Mouse (Mus musculus): ENCODE measurements at regions not wholly inside any gene's neighbourhood (a gene's known extent, or its start where the extent isn't known, plus 50 kb on each side); places are given as distances from the start of the nearest gene placed in this dataset.

GRCm38 (mm10) chr13:16716796-16717749, 705.4 kb downstream of the Inhba start:
- DNase-seq (ENCODE audit: low spot score in 2 of 2), result no peak
- intact Hi-C loops (cut with DNase I), result no loop called here

- no peak for DNase-seq (ENCODE audit: low spot score in 2 of 2)
- intact Hi-C loops (cut with DNase I), result no loop called here
Observed at GRCm38 (mm10) chr13:16720090-16720489, 708.4 kb downstream of the Inhba start.

DNA sequence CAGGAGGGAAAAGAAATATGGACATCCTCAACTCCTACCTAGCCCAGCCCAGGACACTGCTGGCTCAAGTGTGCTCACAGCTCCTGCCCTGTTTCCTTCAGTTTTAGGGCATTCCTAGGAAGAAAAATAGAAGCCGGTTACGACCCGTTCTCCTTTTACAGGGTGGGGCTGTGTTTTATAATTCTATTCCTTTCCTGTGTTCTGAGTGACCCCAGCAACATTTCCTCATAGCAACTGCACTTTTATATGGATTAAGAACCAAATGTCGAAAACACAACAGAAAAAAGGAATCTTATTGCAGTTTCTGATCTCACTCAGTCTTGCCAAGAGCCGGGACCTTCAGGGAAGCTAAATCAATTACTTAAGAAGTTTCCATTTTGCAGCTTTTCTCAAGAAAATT, 713.7 kb downstream of the Inhba start:
- intact Hi-C loops (cut with DNase I), result no loop called here
- DNase-seq (ENCODE audit: low spot score in 2 of 2), result no peak

DNA sequence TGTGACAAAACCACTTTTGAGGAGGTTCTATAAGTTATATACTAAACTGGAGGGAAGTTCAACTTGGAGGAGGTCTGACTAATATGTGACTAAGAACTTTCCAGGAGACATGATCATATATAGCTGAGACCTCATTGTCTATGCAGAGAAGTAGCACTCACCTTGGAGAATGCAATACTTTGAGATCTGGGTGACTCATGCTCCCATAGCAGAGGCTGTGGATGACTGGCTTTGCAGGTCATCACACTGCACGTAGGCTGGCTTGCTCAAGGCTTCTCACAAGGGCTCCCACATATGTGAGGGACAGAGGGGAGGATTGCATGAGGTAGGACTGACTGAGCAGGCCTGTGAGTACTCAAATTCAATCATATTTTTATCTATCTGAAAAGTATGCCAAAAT, 726.7 kb downstream of the Inhba start:
- intact Hi-C loops (cut with DNase I), result no loop called here
- DNase-seq (ENCODE audit: low spot score in 2 of 2), result no peak

GRCm38 (mm10) chr13:16739563-16739962, 727.9 kb downstream of the Inhba start:
- no peak for DNase-seq (ENCODE audit: low spot score in 2 of 2)

DNA sequence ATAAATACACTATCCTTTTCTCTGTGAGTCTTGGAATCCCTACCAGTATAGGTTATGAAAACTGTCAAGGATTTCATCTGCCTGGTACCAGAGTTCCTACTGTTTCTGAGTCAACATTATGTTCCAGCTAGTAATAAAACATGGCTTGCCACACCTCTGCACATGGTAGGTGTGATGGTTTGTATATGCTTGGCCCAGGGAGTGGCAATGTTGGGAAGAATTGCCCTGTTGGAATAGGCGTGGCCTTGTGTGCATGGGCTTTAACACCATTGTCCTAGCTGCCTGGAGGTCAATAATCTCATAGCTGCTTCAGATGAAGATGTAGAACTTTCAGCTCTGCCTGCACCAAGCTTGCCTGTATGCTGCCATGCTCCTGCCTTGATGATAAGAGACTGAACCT, 732.6 kb downstream of the Inhba start:
- intact Hi-C loops (cut with DNase I), result no loop called here

More at GRCm38 (mm10) chr13:16739563-16739962, 727.9 kb downstream of the Inhba start:
- intact Hi-C loops (cut with DNase I), result no loop called here

GRCm38 (mm10) chr13:16745644-16746043, 734.0 kb downstream of the Inhba start:
- DNase-seq (ENCODE audit: low spot score in 2 of 2), result no peak
- intact Hi-C loops (cut with DNase I), result no loop called here

More for the DNA sequence above, 732.6 kb downstream of the Inhba start:
- DNase-seq (ENCODE audit: low spot score in 2 of 2), result no peak

- intact Hi-C loops (cut with DNase I), result no loop called here
- DNase-seq (ENCODE audit: low spot score in 2 of 2), result no peak
Observed at GRCm38 (mm10) chr13:16746451-16746850, 734.8 kb downstream of the Inhba start.

DNA sequence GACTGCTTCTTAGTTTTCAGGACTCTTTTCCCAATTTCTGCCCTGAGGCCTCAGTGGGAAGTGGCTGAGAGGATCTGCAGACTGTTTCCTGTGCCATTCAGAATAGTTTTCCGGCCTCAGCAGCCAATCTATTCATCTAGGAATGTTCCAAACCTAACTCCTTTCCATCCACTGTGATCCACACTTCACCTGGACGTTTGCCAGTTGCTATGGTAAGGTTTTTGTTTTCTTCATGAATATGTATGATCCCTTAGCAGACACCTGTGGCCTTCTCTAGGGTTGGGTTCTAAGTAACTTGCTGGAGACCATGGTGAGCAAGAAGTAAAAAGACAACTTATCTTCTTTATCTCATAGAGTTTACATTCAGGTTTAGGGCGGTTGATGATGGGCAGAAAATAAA, 744.6 kb downstream of the Inhba start:
- intact Hi-C loops (cut with DNase I), result no loop called here
- DNase-seq (ENCODE audit: low spot score in 2 of 2), result no peak

DNA sequence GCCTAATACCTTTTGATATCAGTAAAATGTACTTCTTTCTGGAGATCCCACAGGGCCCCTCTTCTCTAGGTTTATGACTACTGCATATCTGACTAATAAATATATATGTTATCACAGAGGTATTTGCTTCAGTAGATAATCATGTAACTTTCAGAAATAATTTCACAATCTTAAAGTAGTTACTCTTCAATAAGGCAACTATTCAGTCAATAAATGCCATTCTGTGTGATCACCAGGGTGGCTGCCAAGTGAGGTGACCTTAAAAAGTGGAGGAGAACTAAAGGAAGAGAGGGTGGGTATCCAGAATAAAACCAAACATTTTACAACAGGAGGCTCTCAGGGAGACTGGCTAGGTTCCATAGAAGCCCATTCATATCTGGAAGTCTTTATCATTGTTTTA, 748.4 kb downstream of the Inhba start:
- DNase-seq (ENCODE audit: low spot score in 2 of 2), result no peak
- intact Hi-C loops (cut with DNase I), result loop anchor here (5.0 to 10.0 kb wide), 2 partner anchors 675 to 743 kb away; no protein-coding TSS in a partner anchor

DNA sequence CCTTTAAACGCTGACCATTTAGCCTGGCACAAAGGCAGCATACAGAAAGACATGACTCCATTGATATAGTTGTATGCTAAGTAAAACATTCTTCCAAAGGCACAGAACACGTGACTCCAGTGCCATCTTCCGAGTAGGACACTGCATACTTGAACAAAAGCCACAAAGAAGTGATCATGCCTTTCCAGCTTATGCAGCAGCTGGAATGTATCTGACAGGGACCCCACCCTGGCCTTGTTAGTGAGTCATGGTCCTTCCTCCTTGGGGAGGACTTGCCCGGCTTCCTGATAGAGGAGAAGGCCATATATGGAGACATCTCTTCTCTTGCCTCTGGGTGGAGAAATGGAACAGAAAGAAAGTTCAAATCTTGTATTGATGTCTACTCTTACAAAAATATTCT, 749.8 kb downstream of the Inhba start:
- intact Hi-C loops (cut with DNase I), result loop anchor here (5.0 to 10.0 kb wide), 2 partner anchors 673 to 744 kb away; no protein-coding TSS in a partner anchor
- DNase-seq (ENCODE audit: low spot score in 2 of 2), result no peak

GRCm38 (mm10) chr13:16762326-16762725, 750.7 kb downstream of the Inhba start:
- intact Hi-C loops (cut with DNase I), result loop anchor here (5.0 to 10.0 kb wide), 2 partner anchors 672 to 745 kb away; no protein-coding TSS in a partner anchor
- DNase-seq (ENCODE audit: low spot score in 2 of 2), result no peak

GRCm38 (mm10) chr13:16762727-16763512, 751.3 kb downstream of the Inhba start:
- intact Hi-C loops (cut with DNase I), result loop anchor here (5.0 to 10.0 kb wide), 2 partner anchors 672 to 746 kb away; no protein-coding TSS in a partner anchor
- no peak for DNase-seq (ENCODE audit: low spot score in 2 of 2)

- no peak for DNase-seq (ENCODE audit: low spot score in 2 of 2)
- intact Hi-C loops (cut with DNase I), result loop anchor here (5.0 to 10.0 kb wide), 2 partner anchors 671 to 746 kb away; no protein-coding TSS in a partner anchor
Observed at GRCm38 (mm10) chr13:16763746-16764145, 752.1 kb downstream of the Inhba start.

DNA sequence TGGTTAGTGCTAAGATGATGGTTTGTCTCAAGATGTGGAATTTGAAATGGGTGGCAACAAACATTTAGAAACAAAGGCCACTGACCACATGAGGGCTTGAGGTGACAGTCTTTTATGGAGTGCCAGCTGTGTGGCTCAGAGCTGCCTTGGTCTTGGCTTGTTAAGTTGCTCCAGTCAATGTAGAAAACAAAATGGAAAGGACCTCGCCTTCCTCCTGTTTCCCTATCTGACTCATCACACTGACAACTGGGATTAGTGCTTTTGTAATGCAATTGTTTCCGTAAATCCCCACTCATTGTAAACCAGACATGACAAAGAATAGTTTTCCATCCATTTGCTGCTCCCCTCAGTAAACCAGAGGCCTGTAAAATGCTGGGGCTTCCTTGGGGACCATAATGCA, 757.8 kb downstream of the Inhba start:
- DNase-seq (ENCODE audit: low spot score in 2 of 2), result no peak
- intact Hi-C loops (cut with DNase I), result loop anchor here (10.0 kb wide), 1 partner anchor 665 kb away; no protein-coding TSS in a partner anchor

GRCm38 (mm10) chr13:16769848-16770422, 758.3 kb downstream of the Inhba start:
- intact Hi-C loops (cut with DNase I), result loop anchor here (10.0 kb wide), 1 partner anchor 665 kb away; no protein-coding TSS in a partner anchor
- DNase-seq (ENCODE audit: low spot score in 2 of 2), result no peak

DNA sequence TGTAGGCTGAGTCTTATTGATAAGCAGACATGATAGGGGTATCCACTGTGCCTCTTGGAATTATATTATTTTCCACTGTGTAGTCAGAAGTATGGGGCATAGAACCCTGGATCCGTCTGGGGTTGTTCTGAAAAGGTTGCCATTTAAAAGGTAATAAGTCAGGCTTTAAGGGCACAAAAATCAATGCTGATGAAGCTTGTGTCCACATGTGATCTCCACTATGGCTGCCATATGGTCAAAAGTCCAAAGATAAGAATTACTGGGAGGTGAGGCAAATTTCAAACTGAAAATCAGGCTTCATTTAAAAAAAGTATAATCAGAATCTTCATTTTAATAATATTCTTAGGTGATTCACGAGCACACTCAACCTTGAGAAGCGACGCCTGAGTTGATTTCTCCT, 760.2 kb downstream of the Inhba start:
- no peak for DNase-seq (ENCODE audit: low spot score in 2 of 2)
- intact Hi-C loops (cut with DNase I), result no loop called here

DNA sequence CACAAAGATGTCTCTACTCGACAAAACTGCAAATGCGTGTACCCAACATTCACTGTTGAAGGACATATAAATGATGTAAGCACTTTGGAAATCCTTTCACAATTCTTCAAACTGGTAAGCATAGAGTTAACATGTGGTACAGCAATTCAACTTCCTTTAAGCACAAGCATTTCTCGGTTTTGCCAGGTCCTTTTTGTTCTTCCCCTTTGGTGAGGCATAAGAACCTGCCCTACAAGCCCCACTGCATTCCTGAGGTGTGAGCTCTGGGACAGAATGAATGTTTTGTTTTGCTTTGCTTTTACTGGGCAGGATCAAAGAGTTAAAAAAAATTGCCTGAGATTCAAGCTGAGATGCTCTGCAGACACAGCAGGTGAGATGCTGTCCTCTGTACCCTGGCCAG, 793.9 kb downstream of the Inhba start:
- intact Hi-C loops (cut with DNase I), result no loop called here
- no peak for DNase-seq (ENCODE audit: low spot score in 2 of 2)

Measured in left cerebral cortex, postnatal 36 days (tissue).